Mouse (Mus musculus) liver, embryonic 12.5 days (tissue): ENCODE data around the gene Usp49. TPM values are rescaled to one million over a fixed set of nuclear protein-coding genes. Genes with fewer than 3 reads are reported as not detected.
"Not testable (repeated sequence)": the region's sequence is repeated elsewhere in the genome, so short reads cannot be mapped to it uniquely, and the experiment has no call there.

Source experiments
- ATAC-seq: fragments of 200-750 bp; cut with Nextera tagmentation; 2 replicates; pipeline ENCODE4 v1.8.0; 2017; ENCODE audit warnings: moderate number of reproducible peaks, mild to moderate bottlenecking, moderate library complexity
- H3K27ac ChIP-seq: fragments of 300-500 bp; sonication (generic); 2 replicates; pipeline ENCODE4 v1.5.1; 2016; ENCODE audit warnings: mild to moderate bottlenecking
- H3K27me3 ChIP-seq: fragments of 300-500 bp; sonication (generic); replicated peaks from 2 replicates; pipeline ENCODE4 v1.6.1; 2016; ENCODE audit warnings: mild to moderate bottlenecking, moderate library complexity
- H3K36me3 ChIP-seq: fragments of 300-500 bp; sonication (generic); 2 replicates; pipeline ENCODE4 v1.6.1; 2016; ENCODE audit warnings: mild to moderate bottlenecking, moderate library complexity
- H3K4me1 ChIP-seq: fragments of 300-500 bp; sonication (generic); 2 replicates; pipeline ENCODE4 v1.6.1; 2016
- H3K4me2 ChIP-seq: fragments of 300-500 bp; sonication (generic); 2 replicates; pipeline ENCODE4 v1.6.1; 2016; ENCODE audit warnings: mild to moderate bottlenecking, moderate library complexity
- H3K4me3 ChIP-seq: fragments of 300-500 bp; sonication (generic); 2 replicates; pipeline ENCODE4 v1.5.1; 2016; ENCODE audit warnings: mild to moderate bottlenecking, moderate library complexity
- H3K9ac ChIP-seq: fragments of 300-500 bp; sonication (generic); 2 replicates; pipeline ENCODE4 v1.6.1; 2016; ENCODE audit warnings: mild to moderate bottlenecking, moderate library complexity
- H3K9me3 ChIP-seq: fragments of 300-500 bp; sonication (generic); replicated peaks from 2 replicates; pipeline ENCODE4 v1.6.1; 2016; ENCODE audit warnings: mild to moderate bottlenecking, moderate library complexity
- WGBS: fragments of 180-500 bp; shearing (Covaris S2); methylation state at CpG from one replicate; pipeline ENCODE4 v1.1.7; 2016; ENCODE audit not compliant: insufficient replicate concordance; 5-methylcytosine and 5-hydroxymethylcytosine counted together
- polyA plus RNA-seq: library from polyadenylated mRNA; unstranded; fragments of >200 nt; fragmentation: Nextera tagmentation; extraction: Ambion mirVana; gene quantifications from 2 replicates; pipeline ENCODE4 v1.2.1, GENCODE M21; 2016

The Usp49 gene
- polyA plus RNA-seq, 1 experiment from 2014 or later, result 6.2 TPM

DNA sequence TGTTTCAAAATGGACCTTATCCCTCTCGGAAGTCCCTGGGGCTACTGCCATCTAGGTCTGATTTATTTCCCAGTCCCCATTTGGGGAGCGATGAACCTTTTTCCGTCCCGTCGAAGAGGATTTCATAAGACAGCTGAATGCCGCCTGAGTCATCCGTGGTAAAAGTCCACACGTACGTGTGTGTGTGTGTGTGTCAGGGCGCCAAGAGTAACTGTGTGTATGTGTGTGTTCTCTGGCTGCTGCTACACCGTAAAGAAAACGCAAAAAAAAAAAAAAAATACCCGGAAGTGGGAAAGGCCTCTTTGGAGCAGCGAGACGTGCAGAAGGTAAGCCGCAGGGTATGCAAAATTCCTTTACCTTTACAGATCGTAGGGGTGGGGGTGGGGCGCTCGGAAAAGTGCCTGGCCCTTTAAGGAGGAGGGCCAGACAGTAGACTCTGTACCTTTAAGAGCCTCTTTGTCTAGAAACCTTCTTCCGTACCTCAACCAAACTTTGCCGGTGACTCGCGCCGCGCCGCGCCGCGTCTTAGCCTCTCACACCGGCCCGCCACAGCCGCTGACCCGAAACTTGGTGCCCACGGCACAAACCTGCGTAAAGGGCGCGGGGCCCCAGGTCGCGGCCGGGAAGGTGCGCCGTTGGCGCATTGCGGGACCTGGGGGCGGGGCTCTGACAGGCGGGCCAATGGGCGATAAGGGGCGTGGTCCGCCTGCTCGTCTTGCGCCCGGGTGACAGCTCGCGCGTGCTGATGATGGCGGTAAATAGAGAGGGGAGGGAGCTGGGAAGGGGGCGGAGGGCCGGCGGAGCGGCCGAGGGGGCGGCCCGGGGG, 1.4 kb upstream of the Usp49 start:
- peak overlapping the region; percentile 82 for H3K9ac ChIP-seq
- H3K36me3 ChIP-seq, result peaks cover 39% of the 10 kb centered on the region
- peaks cover 62% of the 10 kb centered on the region for H3K4me1 ChIP-seq
- under 1% methylated on average over 62 of the region's 63 CpGs for WGBS
- peak overlapping the region; percentile 99 for H3K4me2 ChIP-seq
- peak overlapping the region; percentile 63 for H3K4me3 ChIP-seq
- no peaks in the 10 kb centered on the region for H3K9me3 ChIP-seq
- peak; percentile 91 for ATAC-seq
- peak overlapping the region; percentile 93 for H3K27ac ChIP-seq
- no peaks in the 10 kb centered on the region for H3K27me3 ChIP-seq

DNA sequence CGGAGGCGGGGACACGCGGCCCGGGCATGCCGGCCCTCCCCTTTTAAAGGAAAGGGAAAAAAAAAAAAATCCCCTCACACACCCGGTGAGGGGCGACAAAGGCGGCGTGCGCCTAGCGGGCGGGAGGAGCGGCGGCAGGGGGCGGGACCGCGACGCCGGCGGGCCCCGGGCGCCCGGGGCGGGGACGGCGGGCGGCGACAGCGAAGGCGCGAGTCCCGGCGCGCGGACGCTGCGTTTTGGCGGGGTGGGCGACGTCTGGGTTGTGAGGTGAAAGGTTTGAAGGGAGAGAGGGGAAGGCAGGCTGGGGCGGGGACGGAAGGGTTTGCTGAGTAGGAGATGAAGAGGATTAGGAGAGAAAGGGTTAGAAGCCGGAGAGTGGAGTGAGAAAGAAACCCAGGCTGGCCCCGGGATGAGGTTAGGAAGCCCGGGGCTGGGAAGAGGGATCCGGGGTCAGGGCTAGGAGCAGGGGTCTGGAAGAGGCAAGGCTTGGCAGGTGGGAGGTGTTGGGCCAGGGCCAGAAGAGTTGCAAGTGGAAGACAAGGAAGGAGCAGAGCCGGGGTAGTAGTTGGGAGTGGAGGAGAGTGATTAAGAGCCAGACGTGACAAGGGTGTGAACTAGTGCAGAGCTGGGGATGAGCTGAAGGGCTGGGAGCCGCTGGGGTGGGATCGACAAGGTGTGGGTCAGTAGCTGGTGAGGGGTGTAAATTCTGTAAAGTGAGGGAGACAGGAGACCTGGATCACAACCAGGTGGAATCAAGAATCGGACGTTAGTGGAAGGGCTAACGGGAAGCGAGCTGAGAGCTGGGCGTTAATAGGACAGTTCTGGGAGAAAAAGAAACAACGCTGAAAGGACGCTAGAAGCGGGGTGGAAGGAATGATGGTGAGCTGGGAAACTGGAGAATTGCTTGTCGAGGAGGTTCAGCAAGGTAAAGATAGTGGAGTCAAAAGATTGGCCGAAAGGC, 493 bp upstream of the Usp49 start:
- Histone ChIP-seq H3K9me3 (no peaks in the 10 kb centered on the region), H3K4me3 (peak overlapping the region; percentile 63), H3K4me2 (peak overlapping the region; percentile 99), H3K27me3 (no peaks in the 10 kb centered on the region), H3K36me3 (peaks cover 33% of the 10 kb centered on the region), H3K9ac (peak overlapping the region; percentile 82), H3K4me1 (peaks cover 67% of the 10 kb centered on the region), H3K27ac (peak overlapping the region; percentile 93)
- under 1% methylated on average over 57 of the region's 61 CpGs for WGBS
- ATAC-seq, result peak; percentile 59

DNA sequence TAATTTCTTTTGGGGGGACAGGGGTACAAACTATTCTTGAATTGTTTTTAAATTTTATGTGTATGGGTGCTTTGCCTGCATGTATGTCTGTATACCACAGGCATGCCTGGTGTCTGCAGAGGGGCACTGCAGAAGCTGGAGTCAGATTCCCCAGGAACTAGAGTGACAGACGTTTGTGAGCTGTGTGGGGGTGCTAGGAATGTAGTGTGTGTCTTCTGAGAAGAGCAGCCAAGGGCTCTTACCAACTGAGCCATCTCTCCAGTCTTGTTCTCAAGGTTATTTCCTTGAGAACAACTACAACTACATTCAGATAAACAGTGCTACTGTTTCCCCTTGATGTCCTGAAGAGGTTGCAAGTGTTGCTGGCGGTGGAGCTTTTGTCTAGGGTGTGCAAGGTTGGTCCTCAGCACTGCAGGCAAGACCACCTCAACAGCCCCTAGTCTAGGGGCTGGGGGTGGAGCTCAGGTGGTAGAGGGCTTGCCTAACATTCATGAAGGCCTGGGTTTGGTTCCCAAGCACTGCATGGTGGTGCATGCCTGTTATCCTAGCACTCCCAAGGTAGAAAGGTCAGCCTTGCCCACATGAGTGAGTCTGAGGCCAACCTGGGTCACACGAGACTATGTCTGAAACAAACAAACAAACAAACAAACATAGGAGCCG, 1.8 kb downstream of the Usp49 start:
- 70% methylated on average over 4 of the region's 4 CpGs for WGBS
- ATAC-seq, result no peak
- H3K4me1 ChIP-seq, result peaks cover 59% of the 10 kb centered on the region
- H3K9ac ChIP-seq, result no peak overlapping the region; the same call in 1 of the 2 replicates
- no peak overlapping the region for H3K4me3 ChIP-seq
- H3K27ac ChIP-seq, result no peak overlapping the region
- no peaks in the 10 kb centered on the region for H3K27me3 ChIP-seq
- H3K36me3 ChIP-seq, result peaks cover 31% of the 10 kb centered on the region
- peak overlapping the region; percentile 26 for H3K4me2 ChIP-seq
- no peaks in the 10 kb centered on the region for H3K9me3 ChIP-seq

DNA sequence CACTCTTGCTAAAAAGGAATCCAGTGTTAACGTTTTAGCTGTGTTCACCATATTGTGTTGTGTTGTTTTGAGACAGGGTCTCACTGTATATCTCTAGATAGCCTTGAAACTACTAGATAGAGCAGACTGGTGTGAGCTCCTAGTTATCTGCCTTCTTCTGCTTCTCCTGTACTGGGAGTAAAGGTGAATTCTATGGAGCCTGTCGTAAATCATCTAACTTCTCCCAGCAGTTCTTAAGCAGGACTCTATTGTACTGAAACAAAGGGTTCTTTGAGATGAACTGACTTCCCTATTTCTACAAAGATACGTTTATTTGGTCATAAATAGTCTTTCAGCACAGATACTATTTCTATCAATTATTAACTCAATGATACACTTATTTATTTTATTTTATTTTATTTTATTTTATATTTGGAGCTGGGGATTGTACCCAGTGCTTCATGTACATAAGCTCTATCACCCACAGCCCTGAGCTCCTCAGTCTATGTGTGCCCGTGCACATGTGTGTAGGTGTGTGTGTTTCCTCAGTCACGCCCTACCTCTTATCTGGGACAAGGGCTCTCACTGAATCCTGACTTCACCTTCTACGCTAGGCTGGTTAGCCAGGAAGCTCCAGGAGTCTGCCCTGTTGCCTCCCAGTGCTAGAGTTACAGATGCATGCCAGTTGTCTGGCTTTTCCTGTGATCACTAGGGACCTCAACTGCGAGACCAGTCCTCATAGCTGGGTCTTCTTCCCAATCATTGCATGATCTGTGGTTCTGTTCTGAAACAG, 3.7 kb downstream of the Usp49 start:
- H3K4me3 ChIP-seq, result no peak overlapping the region
- no peaks in the 10 kb centered on the region for H3K27me3 ChIP-seq
- no peaks in the 10 kb centered on the region for H3K9me3 ChIP-seq
- 0 out of 2 replicates have a peak overlapping the region, but pooled peaks have one; percentile 6 for H3K27ac ChIP-seq
- H3K4me2 ChIP-seq, result no peak overlapping the region
- ATAC-seq, result no peak
- 61% methylated on average over 7 of the region's 7 CpGs for WGBS
- H3K4me1 ChIP-seq, result peaks cover 45% of the 10 kb centered on the region
- H3K36me3 ChIP-seq, result peaks cover 23% of the 10 kb centered on the region
- H3K9ac ChIP-seq, result no peak overlapping the region

DNA sequence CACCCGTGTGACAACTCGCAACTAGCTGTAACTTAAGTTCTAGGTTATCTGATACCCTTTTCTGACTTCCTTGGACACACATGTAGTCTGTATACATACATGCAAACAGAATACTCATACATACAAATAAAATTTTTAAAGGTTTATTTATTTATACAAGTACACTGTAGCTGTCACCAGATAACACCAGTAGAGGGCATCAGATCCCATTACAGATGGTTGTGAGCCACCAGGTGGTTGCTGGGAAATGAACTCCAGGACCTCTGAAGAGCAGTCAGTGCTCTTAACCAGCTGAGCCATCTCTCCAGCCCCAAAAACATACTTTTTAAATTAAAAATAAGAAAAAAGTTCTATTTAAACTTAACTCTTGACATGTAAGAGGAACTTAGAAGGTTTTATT, 12.5 kb downstream of the Usp49 start:
- Histone ChIP-seq H3K27me3 (no peaks in the 10 kb centered on the region), H3K9ac (no peak overlapping the region), H3K4me1 (peaks cover 31% of the 10 kb centered on the region), H3K4me2 (no peak overlapping the region), H3K27ac (no peak overlapping the region), H3K36me3 (0 out of 2 replicates have a peak, but pooled peaks cover 3% of the 10 kb centered on the region), H3K9me3 (no peaks in the 10 kb centered on the region), H3K4me3 (no peak overlapping the region)
- ATAC-seq, result no peak
- 84% methylated on average over 2 of the region's 2 CpGs for WGBS

DNA sequence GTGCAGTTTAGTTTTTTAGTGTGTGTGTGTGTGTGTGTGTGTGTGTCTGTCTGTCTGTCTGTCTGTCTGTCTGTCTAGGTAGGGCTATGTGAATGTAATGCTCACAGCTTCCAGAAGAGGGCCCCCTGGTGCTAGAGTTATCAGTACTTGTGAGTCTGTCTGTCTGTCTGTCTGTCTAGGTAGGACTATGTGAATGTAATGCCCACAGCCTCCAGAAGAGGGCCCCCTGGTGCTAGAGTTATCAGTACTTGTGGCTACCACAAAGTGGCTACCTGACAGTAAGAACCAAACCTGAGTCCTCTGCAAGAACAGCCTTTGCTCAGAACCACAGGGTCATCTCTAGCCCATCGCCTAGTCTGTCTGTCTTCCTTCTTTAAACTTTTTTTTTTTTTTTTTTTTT, 16.2 kb downstream of the Usp49 start:
- Histone ChIP-seq H3K9me3 (no peaks in the 10 kb centered on the region), H3K9ac (no peak overlapping the region), H3K4me1 (peaks cover 32% of the 10 kb centered on the region), H3K27ac (no peak overlapping the region), H3K4me3 (no peak overlapping the region), H3K36me3 (peaks cover 7% of the 10 kb centered on the region; the same call in 1 of the 2 replicates), H3K27me3 (no peaks in the 10 kb centered on the region), H3K4me2 (no peak overlapping the region)
- ATAC-seq, result 0 out of 2 replicates have a peak, but pooled peaks have one; percentile 35
- 67% methylated on average over 1 of the region's 1 CpGs for WGBS

DNA sequence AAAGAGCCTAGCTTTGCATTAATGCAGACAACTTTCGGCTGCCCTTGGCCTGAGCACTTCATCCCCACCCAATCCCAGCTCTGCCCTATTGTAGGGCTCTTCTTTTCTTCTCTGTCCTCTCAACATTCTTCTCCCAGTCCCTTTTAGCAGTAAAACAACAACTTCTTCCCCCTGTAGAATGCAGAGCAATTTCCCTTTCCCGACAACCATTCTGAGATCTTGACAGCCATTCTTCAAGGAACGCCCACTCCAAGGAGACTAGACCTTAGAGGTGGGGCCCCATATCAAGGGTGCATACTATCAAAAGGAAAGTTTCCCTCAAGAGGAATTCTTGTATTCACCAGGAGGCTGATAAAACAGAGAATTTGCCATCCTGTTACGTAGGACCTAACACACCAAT, 18.5 kb downstream of the Usp49 start:
- no peak overlapping the region for H3K4me2 ChIP-seq
- 65% methylated on average over 4 of the region's 4 CpGs for WGBS
- no peak overlapping the region for H3K27ac ChIP-seq
- H3K36me3 ChIP-seq, result peaks cover 19% of the 10 kb centered on the region
- no peak overlapping the region for H3K4me3 ChIP-seq
- H3K4me1 ChIP-seq, result peaks cover 31% of the 10 kb centered on the region
- no peaks in the 10 kb centered on the region for H3K27me3 ChIP-seq
- no peak overlapping the region for H3K9ac ChIP-seq
- H3K9me3 ChIP-seq, result no peaks in the 10 kb centered on the region
- no peak for ATAC-seq

DNA sequence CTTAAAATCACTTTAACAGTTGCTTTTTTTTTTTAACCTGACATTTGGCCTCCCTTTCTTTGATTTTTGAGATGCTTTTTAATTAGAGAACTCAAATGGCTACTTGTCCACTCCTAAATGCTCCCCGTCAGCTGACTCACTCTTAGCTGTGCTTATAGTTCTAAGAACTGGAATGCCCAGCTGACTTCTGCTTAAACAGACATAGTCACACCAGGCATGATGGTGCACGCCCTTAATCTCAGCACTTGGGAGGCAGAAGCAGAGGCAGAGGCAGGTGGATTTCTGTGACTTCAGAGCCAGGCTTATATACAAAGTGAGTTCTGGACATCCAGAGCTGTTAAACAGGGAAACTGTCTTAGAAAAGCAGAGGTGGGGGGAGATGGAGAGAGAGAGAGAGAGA, 21.5 kb downstream of the Usp49 start:
- ATAC-seq, result no peak

DNA sequence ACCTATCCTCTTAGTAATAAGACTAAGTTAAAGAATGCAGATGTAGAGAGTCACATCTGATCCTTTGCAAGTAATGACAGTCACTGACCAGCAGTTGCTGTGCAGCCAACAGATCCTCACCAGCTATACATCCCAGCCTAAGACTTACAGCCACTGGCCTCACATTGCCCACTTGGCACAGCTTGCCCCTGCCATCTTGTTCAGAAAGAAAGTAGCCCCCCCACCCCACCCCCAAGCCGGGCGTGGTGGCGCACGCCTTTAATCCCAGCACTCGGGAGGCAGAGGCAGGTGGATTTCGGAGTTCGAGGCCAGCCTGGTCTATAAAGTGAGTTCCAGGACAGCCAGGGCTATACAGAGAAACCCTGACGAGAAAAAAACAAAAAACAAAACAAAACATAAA, 23.9 kb downstream of the Usp49 start:
- H3K36me3 ChIP-seq, result peaks cover 35% of the 10 kb centered on the region
- not testable (repeated sequence) for H3K9ac ChIP-seq, H3K4me2 ChIP-seq, H3K9me3 ChIP-seq, H3K27me3 ChIP-seq, H3K4me3 ChIP-seq, ATAC-seq, H3K27ac ChIP-seq, H3K4me1 ChIP-seq
- WGBS, result 89% methylated on average over 8 of the region's 8 CpGs

More for the DNA sequence above, 21.5 kb downstream of the Usp49 start:
- Histone ChIP-seq H3K4me2 (no peak overlapping the region), H3K4me3 (no peak overlapping the region), H3K9ac (no peak overlapping the region), H3K27ac (no peak overlapping the region), H3K4me1 (peaks cover 6% of the 10 kb centered on the region), H3K36me3 (peaks cover 33% of the 10 kb centered on the region), H3K27me3 (no peaks in the 10 kb centered on the region), H3K9me3 (no peaks in the 10 kb centered on the region)
- WGBS, result 82% methylated on average over 2 of the region's 2 CpGs

DNA sequence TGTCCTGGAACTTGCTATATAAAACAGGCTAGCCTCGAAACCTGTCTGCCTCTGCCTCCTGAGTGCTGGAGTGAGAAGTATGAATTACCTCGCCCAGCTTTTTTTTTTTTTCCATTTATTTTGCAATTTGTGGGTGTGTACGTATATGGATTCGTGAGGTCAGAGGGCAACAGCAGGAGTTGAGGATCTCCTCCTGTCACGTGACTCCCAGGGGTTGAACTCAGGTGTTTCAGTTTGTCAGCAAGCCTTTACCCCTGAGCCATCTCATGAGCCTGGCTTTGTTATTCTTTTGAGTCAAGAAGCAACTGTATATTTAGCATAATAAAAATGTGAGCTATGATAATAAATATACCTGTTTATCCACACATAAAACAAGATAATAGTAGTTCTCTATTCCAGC, 25.2 kb downstream of the Usp49 start:
- H3K4me3 ChIP-seq, result no peak overlapping the region
- no peak overlapping the region for H3K27ac ChIP-seq
- 74% methylated on average over 5 of the region's 5 CpGs for WGBS
- H3K4me1 ChIP-seq, result peaks cover 5% of the 10 kb centered on the region; the same call in 1 of the 2 replicates
- no peak overlapping the region for H3K9ac ChIP-seq
- H3K4me2 ChIP-seq, result no peak overlapping the region
- H3K36me3 ChIP-seq, result peaks cover 42% of the 10 kb centered on the region
- no peak for ATAC-seq
- H3K27me3 ChIP-seq, result no peaks in the 10 kb centered on the region
- H3K9me3 ChIP-seq, result no peaks in the 10 kb centered on the region

DNA sequence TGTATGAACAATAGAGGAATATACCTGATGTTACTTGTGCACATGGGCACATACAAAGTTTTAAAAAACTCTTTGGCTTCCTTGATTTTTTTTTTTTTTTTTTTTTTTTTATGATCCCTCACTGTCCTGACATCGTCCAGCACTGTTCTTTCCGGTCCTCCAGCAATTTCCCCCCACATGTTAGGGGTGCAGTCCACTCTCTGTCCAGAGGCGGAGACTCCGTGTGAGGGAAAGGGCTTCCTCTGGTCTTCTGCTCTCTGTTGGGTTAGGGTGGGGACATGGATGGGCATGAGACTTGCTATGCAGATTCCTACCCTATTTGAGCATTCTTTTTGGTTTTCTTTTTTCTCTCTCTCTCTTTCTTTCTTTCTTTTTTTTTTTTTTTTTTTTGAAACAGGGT, 27.4 kb downstream of the Usp49 start:
- H3K4me2 ChIP-seq, result no peak overlapping the region
- no peak overlapping the region for H3K4me3 ChIP-seq
- H3K9me3 ChIP-seq, result no peaks in the 10 kb centered on the region
- H3K27me3 ChIP-seq, result no peaks in the 10 kb centered on the region
- 74% methylated on average over 4 of the region's 4 CpGs for WGBS
- H3K9ac ChIP-seq, result no peak overlapping the region
- ATAC-seq, result no peak
- peaks cover 5% of the 10 kb centered on the region; the same call in 1 of the 2 replicates for H3K4me1 ChIP-seq
- peaks cover 36% of the 10 kb centered on the region for H3K36me3 ChIP-seq
- no peak overlapping the region for H3K27ac ChIP-seq
